Mouse (Mus musculus) gastrocnemius, adult 2 months (tissue): ENCODE results near the gene Mllt10. TPM values are rescaled to one million over a fixed set of nuclear protein-coding genes. Genes with fewer than 3 reads are reported as not detected.

Experiments
- DNase-seq: peaks from one replicate; pipeline ENCODE4 v3.0.0; 2022
- H3K27ac ChIP-seq: fragments of 200-600 bp; 2 replicates; pipeline ENCODE4 v1.8.1; 2022; ENCODE audit warnings: mild to moderate bottlenecking
- H3K4me3 ChIP-seq: fragments of 200-600 bp; 2 replicates; pipeline ENCODE4 v1.8.1; 2022; ENCODE audit warnings: mild to moderate bottlenecking, moderate library complexity
- CTCF ChIP-seq: fragments of 200-600 bp; IDR thresholded peaks from 2 replicates; pipeline ENCODE4 v1.8.1; 2022; ENCODE audit warnings: antibody characterized with exemption, mild to moderate bottlenecking, moderate library complexity
- intact Hi-C: fragments of 180-260 bp; cut with DNase I; formaldehyde crosslinking; loops from one replicate; pipeline ENCODE4 v1.15.1; 2025
- total RNA-seq, 2 experiments: library from RNA; stranded (reverse); gene quantifications; 2 replicates each; pipeline ENCODE4 v1.2.3; 2021

Gene Mllt10
- total RNA-seq, 2 experiments from 2014 or later = 24.0 to 24.1 TPM

DNA sequence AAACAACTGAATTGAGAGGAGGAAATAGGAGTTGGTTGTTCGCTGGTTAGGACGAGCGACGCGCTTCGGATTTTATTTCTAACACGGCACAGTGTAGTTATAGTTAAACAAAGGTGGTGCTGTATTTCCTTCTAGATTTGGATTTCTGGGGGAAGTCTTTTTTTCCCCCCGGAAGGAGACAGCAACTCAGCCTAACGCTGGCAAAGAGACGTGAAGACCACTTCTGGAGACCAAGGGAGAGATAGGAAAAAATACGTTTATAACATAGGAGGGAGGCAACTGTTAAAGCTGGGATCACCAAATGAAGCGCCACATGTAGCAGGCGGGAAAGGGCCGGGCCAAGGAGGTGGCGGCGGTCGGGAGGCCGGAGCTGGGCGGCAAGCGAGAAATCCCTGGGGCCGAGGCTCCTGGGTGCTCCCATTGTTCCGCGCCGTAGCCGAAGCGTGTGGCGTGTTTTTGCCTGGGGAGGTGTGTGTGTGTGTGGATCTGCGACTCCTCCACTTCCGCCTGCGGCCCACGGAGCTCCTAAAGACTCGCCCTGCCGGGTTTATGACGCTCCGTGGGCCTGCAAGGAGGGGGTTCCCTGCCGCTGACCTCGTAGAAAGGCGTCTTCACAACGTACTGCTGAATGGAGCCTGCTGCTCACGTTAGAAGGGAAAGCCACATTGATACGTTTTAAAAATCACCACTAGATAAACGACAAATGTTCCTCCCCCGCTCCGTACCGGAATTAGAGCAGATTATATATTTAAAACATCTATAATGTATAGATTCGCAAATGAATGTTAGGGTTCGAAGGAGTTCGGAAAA lies 2.5 kb downstream of the Mllt10 start:
- peak; percentile 75 for DNase-seq
- Histone ChIP-seq H3K27ac (peak overlapping the region; percentile 100), H3K4me3 (peak overlapping the region; percentile 91)
- intact Hi-C loops = loop anchor here (10.0 kb wide), 4 partner anchors 147 to 707 kb away; partner anchors contain the start of genes Bmi1, Commd3 and Dnajc1
- TF ChIP-seq CTCF = no peak

DNA sequence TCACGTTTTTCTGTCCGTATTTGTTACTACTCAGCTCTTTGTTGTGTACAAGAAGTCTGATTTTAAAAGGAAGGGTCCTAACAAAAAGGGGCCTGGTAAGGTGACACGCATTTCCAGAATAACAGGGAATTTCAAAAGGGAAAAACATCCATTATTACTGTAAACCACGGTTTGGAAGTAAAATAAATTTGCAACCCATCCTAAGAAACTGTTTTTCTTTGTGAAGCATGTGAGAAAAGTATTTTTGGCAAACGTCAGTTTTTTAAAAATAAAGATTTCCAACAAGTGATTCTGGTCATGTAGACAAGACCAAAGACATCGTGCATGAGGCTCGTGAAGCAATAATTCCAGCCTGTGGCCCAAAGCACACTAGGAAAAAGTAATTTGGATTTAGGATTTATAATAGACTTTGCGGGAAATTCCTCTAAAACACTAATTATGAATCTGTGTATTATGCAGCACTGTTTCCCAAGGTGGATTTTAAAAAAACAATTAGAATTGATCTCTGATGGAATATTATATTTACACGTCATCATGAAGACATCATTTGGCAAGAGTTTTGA lies 3.2 kb downstream of the Mllt10 start:
- DNase-seq = no peak
- Histone ChIP-seq H3K4me3 (peak overlapping the region; percentile 91), H3K27ac (peak overlapping the region; percentile 100)
- no peak for TF ChIP-seq CTCF
- intact Hi-C loops = loop anchor here (10.0 kb wide), 4 partner anchors 147 to 707 kb away; partner anchors contain the start of genes Bmi1, Commd3 and Dnajc1

DNA sequence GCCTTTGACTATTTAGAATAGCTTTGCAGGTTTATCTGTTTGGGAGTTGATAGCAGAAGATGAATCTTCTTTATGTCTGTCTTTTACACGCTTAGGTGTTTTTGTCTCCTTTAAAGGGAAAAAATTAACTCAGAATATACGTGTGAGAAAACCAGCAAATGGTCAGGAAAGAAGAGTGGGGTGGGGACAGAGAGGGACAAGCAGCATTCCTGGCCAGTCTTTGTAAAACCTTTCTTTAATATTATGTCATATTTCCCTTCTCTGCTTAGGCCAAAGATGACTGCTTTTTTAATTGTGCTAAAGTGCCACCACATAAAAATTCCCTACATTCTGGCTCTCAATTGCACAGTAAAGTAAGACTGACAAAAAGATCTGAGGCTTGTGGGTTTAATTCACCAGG lies 4.0 kb downstream of the Mllt10 start:
- no peak for TF ChIP-seq CTCF
- no peak for DNase-seq
- H3K27ac ChIP-seq = peak overlapping the region; percentile 4; the same call in 1 of the 2 replicates
- no peak overlapping the region for H3K4me3 ChIP-seq
- intact Hi-C loops = loop anchor here (10.0 kb wide), 4 partner anchors 146 to 706 kb away; partner anchors contain the start of genes Bmi1, Commd3 and Dnajc1

DNA sequence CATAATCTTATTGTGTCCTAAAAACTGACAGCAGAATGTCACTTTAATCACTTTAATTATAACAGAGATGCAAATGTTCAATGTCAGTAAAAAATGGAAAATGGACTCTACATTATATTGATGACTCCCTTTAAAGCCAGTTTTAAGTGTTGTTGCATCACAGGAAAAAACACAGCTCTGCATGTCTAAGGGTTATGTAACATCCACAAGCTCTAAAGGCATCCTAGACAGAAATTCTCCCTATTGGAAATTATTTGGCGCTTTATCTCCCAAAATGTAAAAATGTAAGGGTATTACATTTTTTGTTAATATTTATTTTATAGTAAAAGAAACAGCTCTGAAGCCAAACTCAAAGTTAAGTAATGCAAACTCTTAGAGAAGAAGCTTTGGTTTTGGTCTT lies 4.9 kb downstream of the Mllt10 start:
- no peak for DNase-seq
- intact Hi-C loops = loop anchor here (10.0 kb wide), 4 partner anchors 145 to 705 kb away; partner anchors contain the start of genes Bmi1, Commd3 and Dnajc1
- TF ChIP-seq CTCF = no peak
- Histone ChIP-seq H3K4me3 (no peak overlapping the region), H3K27ac (no peak overlapping the region)

GRCm38 (mm10) chr2:18060396-18060795 lies 5.4 kb downstream of the Mllt10 start:
- no peak for DNase-seq
- intact Hi-C loops = no loop called here
- no peak overlapping the region for H3K4me3 ChIP-seq
- no peak for TF ChIP-seq CTCF
- H3K27ac ChIP-seq = no peak overlapping the region

- H3K4me3 ChIP-seq = peak overlapping the region; percentile 97
- peak; percentile 34; the same call in 1 of the 2 replicates for TF ChIP-seq CTCF
- DNase-seq = no peak
- peak overlapping the region; percentile 99 for H3K27ac ChIP-seq
- intact Hi-C loops = loop anchor here (1.0 kb wide), 1 partner anchor 8 kb away; no protein-coding TSS in a partner anchor
These were observed 8.8 kb downstream of the Mllt10 start for GRCm38 (mm10) chr2:18063763-18064251.

DNA sequence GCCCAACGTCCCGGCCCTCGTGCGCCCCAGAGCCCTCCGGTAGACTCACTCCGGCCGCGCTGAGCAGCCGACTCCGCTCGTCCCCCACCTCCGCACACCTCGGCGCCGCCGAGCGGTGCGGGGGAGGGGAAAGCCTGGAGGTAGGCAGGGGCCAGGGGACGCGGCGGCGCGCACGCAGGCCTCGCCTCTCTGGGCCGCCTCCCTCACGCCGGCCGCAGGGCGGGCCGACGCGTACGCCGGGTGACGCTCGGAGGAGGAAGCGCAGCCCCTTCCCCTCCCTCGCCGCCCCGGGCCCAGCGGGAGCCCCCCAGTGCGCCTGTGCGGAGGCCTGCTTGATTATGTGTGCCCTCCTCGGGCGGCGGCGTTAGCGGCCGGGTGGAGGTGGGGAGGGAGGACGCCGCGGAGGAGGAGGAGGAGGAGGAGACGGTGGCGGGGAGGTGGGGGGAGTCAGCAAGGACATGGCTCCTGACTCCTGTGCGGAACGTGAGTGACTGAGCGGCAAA lies 9.4 kb downstream of the Mllt10 start:
- intact Hi-C loops = loop anchor here (1.0 kb wide), 1 partner anchor 8 kb away; no protein-coding TSS in a partner anchor
- Histone ChIP-seq H3K27ac (peak overlapping the region; percentile 99), H3K4me3 (peak overlapping the region; percentile 97)
- TF ChIP-seq CTCF = no peak
- DNase-seq = peak; percentile 96

GRCm38 (mm10) chr2:18064941-18065707 lies 10.1 kb downstream of the Mllt10 start:
- TF ChIP-seq CTCF = no peak
- intact Hi-C loops = loop anchor here (1.0 to 5.0 kb wide), 2 partner anchors 9 to 38 kb away; no protein-coding TSS in a partner anchor

DNA sequence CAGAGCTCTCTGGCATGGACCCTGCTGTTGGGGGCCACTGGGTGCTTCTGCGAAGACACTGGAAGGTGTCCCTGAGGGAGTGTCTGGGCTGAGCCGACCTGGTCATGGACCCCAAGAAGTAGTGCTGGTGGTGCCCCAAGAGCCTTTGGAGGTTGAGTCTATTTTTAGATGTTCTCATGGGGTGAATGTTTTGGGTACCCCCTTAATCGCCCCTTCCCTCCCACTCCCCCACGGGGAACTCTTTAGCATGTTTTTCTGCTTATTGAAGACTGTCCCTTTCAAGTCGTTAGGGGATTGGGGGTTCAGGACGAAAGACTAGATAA lies 10.6 kb downstream of the Mllt10 start:
- intact Hi-C loops = loop anchor here (5.0 kb wide), 1 partner anchor 38 kb away; no protein-coding TSS in a partner anchor
- DNase-seq = no peak
- H3K4me3 ChIP-seq = peak overlapping the region; percentile 97
- H3K27ac ChIP-seq = peak overlapping the region; percentile 99
- no peak for TF ChIP-seq CTCF

More at GRCm38 (mm10) chr2:18064941-18065707, 10.1 kb downstream of the Mllt10 start:
- H3K4me3 ChIP-seq = peak overlapping the region; percentile 97
- peak overlapping the region; percentile 99 for H3K27ac ChIP-seq
- DNase-seq = peak; percentile 91

DNA sequence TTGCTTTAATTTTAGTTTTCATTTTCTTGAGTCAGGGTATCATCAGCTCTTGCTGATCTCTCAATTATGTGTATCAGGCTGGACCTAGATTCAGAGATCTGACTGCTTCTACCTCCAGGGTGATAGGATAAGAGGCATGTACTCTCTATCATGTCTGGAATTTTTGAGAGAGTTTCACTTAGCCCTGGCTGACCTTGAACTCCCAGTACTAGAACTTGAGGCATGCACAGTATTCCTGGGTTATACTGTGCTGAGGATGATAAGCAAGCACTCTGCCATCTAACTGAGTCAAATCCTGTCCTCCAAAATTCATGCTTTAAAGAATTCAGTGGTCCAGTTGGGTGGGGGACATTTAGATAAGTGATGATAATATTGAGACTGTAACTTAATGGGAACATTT lies 11.4 kb downstream of the Mllt10 start:
- intact Hi-C loops = loop anchor here (5.0 kb wide), 1 partner anchor 39 kb away; no protein-coding TSS in a partner anchor
- no peak for TF ChIP-seq CTCF
- DNase-seq = no peak
- Histone ChIP-seq H3K4me3 (no peak overlapping the region; the same call in 1 of the 2 replicates), H3K27ac (peak overlapping the region; percentile 99)

DNA sequence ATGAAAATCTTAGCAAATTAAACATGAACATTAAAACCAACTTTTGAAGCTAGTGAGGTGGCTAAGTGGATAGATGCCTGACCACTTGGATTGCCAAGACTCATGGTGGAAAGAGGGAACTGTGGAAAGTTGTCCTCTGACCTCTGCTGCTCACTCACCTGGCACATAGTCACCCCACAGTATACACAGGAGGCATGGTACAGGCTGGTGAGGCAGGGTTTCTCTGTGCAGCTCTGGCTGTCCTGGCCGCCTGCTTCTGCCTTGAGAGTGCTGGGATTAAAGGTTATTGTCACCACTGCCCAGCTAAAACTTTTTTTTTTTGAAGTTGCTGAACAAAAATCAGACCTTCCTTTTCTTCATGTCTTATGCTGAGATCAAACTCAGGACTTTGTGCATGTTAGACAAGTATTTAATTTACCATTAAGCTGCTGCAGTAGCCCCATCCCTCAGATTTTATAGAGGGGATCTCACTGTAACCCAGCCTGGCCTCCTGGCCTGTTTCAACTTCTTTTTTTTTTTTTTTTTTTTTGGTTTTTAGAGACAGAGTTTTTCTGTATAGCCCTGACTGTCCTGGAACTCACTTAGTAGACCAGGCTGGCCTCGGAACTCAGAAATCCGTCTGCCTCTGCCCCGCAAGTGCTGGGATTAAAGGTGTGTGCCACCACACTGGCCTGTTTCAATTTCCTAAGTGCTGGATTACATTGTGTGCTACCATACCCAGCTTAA lies 13.2 kb downstream of the Mllt10 start:
- DNase-seq = no peak
- no peak for TF ChIP-seq CTCF
- H3K4me3 ChIP-seq = no peak overlapping the region
- no peak overlapping the region for H3K27ac ChIP-seq
- intact Hi-C loops = loop anchor here (5.0 kb wide), 1 partner anchor 41 kb away; no protein-coding TSS in a partner anchor
